Mouse (Mus musculus) embryonic fibroblast, embryonic 13.5 days (primary cell): ENCODE measurements at regions not wholly inside any gene's neighbourhood (a gene's known extent, or its start where the extent isn't known, plus 50 kb on each side); places are given as distances from the start of the nearest gene placed in this dataset.

Experiments used
- H3K27ac ChIP-seq: 2 replicates; pipeline ENCODE4 v1.5.1; 2012; ENCODE audit warnings: low read length, control low read depth, inconsistent platforms; ENCODE audit not compliant: insufficient read depth
- H3K4me1 ChIP-seq: 2 replicates; pipeline ENCODE4 v1.6.1; 2011; ENCODE audit warnings: low read length; ENCODE audit not compliant: control insufficient read depth, insufficient read depth
- H3K4me3 ChIP-seq: 2 replicates; pipeline ENCODE4 v1.5.1; 2011; ENCODE audit warnings: mild to moderate bottlenecking, control low read depth, low read length; ENCODE audit not compliant: insufficient read depth
- CTCF ChIP-seq: IDR thresholded peaks from 2 replicates; pipeline ENCODE4 v1.5.1; 2011; ENCODE audit warnings: mild to moderate bottlenecking, control low read depth, low read length, moderate library complexity, borderline replicate concordance; ENCODE audit not compliant: insufficient read depth
- POLR2A ChIP-seq: IDR thresholded peaks from 2 replicates; pipeline ENCODE4 v1.6.1; 2011; ENCODE audit warnings: low read depth, mild to moderate bottlenecking, control low read depth, low read length, moderate library complexity

- peaks cover 11% of the 10 kb centered on the region for H3K4me1 ChIP-seq
- TF ChIP-seq CTCF, result no peak
- no peak overlapping the region for H3K4me3 ChIP-seq
- no peak overlapping the region for H3K27ac ChIP-seq
Measured at GRCm38 (mm10) chr12:109396614-109397013, 56.0 kb upstream of the Dlk1 start.

- no peak for TF ChIP-seq CTCF
- no peak for TF ChIP-seq POLR2A
- peaks cover 14% of the 10 kb centered on the region for H3K4me1 ChIP-seq
- H3K4me3 ChIP-seq, result no peak overlapping the region
- no peak overlapping the region; the same call in 1 of the 2 replicates for H3K27ac ChIP-seq
Measured at GRCm38 (mm10) chr12:109397175-109398058, 55.2 kb upstream of the Dlk1 start.

- H3K4me1 ChIP-seq, result peaks cover 15% of the 10 kb centered on the region
- H3K4me3 ChIP-seq, result no peak overlapping the region
- TF ChIP-seq POLR2A, result no peak
- no peak for TF ChIP-seq CTCF
- H3K27ac ChIP-seq, result 0 out of 2 replicates have a peak overlapping the region, but pooled peaks have one; percentile 55
Measured at GRCm38 (mm10) chr12:109398473-109398872, 54.1 kb upstream of the Dlk1 start.

GRCm38 (mm10) chr12:109398951-109399350 lies 53.7 kb upstream of the Dlk1 start:
- peak overlapping the region; percentile 55 for H3K27ac ChIP-seq
- peaks cover 15% of the 10 kb centered on the region for H3K4me1 ChIP-seq
- TF ChIP-seq POLR2A (no peak), CTCF (no peak)

GRCm38 (mm10) chr12:109399591-109399990 lies 53.0 kb upstream of the Dlk1 start:
- Histone ChIP-seq H3K4me3 (no peak overlapping the region), H3K27ac (peak overlapping the region; percentile 55), H3K4me1 (peaks cover 15% of the 10 kb centered on the region)
- TF ChIP-seq CTCF (no peak), POLR2A (no peak)

More at GRCm38 (mm10) chr12:109398951-109399350, 53.7 kb upstream of the Dlk1 start:
- no peak overlapping the region for H3K4me3 ChIP-seq

GRCm38 (mm10) chr12:109400041-109400440 lies 52.6 kb upstream of the Dlk1 start:
- TF ChIP-seq CTCF (no peak), POLR2A (no peak)
- peak overlapping the region; percentile 55 for H3K27ac ChIP-seq

GRCm38 (mm10) chr12:109400936-109401586 lies 51.6 kb upstream of the Dlk1 start:
- Histone ChIP-seq H3K27ac (peak overlapping the region; percentile 34), H3K4me3 (no peak overlapping the region), H3K4me1 (peaks cover 15% of the 10 kb centered on the region)
- no peak for TF ChIP-seq POLR2A
- TF ChIP-seq CTCF, result peak; percentile 64; the same call in 1 of the 2 replicates

More at GRCm38 (mm10) chr12:109400041-109400440, 52.6 kb upstream of the Dlk1 start:
- Histone ChIP-seq H3K4me3 (no peak overlapping the region), H3K4me1 (peaks cover 15% of the 10 kb centered on the region)

- Histone ChIP-seq H3K27ac (no peak overlapping the region), H3K4me1 (peaks cover 15% of the 10 kb centered on the region), H3K4me3 (no peak overlapping the region)
- TF ChIP-seq CTCF, result no peak
- no peak for TF ChIP-seq POLR2A
Measured at GRCm38 (mm10) chr12:109401696-109402095, 50.9 kb upstream of the Dlk1 start.

- peaks cover 15% of the 10 kb centered on the region for H3K4me1 ChIP-seq
- no peak overlapping the region for H3K27ac ChIP-seq
- no peak overlapping the region for H3K4me3 ChIP-seq
- TF ChIP-seq POLR2A (no peak), CTCF (no peak)
Measured at GRCm38 (mm10) chr12:109402226-109402625, 50.4 kb upstream of the Dlk1 start.
